In the genomic region with DNA sequence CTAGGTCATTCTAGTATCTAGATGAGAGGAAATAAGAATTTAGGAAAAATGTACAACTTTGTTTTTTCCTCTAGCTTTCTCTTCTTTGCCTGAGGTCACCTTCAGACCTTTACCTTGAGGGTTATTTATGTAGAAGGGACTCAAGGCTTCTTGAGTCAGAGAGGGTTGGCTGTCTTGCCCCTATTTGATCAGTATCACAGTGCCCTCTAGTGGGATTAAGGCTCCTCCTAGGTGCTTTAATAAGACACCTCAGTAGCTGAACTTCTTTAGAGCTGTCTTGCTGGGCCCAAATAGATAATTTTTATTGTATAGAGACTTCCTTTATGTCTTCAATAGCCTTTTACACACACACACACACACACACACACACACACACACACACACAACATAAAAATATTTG, we compare ENCODE assay signal across 8 mouse cellular contexts. TPM values are rescaled to one million over a fixed set of nuclear protein-coding genes. Genes with fewer than 3 reads are reported as not detected.
DNase-seq lines count a peak whose midpoint lies in the region; TF ChIP-seq lines count a peak whose summit lies in the region.

No protein-coding gene starts in this region.

- peak; percentile 57 for TF ChIP-seq CTCF in cortical plate, adult 2 months (IDR thresholded peaks at IDR 0.05; ENCODE audit: extremely low read depth, insufficient read depth, low read length)

- intact Hi-C loops in left cerebral cortex, postnatal 25 days (cut with DNase I) = loop anchor here (1.0 to 10.0 kb wide), 3 partner anchors 124 to 306 kb away; no protein-coding TSS in a partner anchor

- H3K4me3 ChIP-seq in cortical plate, adult 2 months (ENCODE audit: insufficient read depth, low read length) = no peak overlapping the region

- no peaks in the 10 kb centered on the region for H3K4me1 ChIP-seq in cortical plate, adult 2 months (ENCODE audit: control insufficient read depth, insufficient read depth, low read length)

- peak; percentile 41 to 57 for DNase-seq in cerebellum, adult 18-20 months
- no peak for DNase-seq in cerebellum, adult 11-12 months
- DNase-seq in left cerebral cortex, postnatal 25 days (ENCODE audit: low spot score in 2 of 2) = peak; percentile 34 to 68
- no peak for DNase-seq in left cerebral cortex, adult 11 months (ENCODE audit: low spot score)
- peak; percentile 82 for DNase-seq in ES-CJ7 (ENCODE audit: low read depth, low spot score)
- DNase-seq in lung, postnatal 14 days = peak; percentile 67
- no peak for DNase-seq in right cerebral cortex, postnatal 25 days

- TF ChIP-seq POLR2A in cortical plate, adult 2 months (IDR thresholded peaks at IDR 0.05; ENCODE audit: extremely low read depth, insufficient read depth, low read length) = no peak

- H3K27ac ChIP-seq in cortical plate, adult 2 months (ENCODE audit: insufficient read depth, low read length) = no peak overlapping the region

RNA-seq across cellular contexts. Expression of a gene that starts 8.2 kb away (rescaled TPM):
- total RNA-seq in left cerebral cortex, postnatal 25 days (2021) = 10 to 100 TPM; 32.4 to 34.8 TPM
- 14.5 and 15.9 TPM in 2 replicates for polyA plus RNA-seq in cortical plate, adult 2 months (2012; rRNA removed)

RNA-seq across cellular contexts. Expression of a gene that starts 15.2 kb away (rescaled TPM):
- total RNA-seq in left cerebral cortex, postnatal 25 days (2021) = 10 to 100 TPM; 34.0 to 35.0 TPM
- polyA plus RNA-seq in cortical plate, adult 2 months (2012; rRNA removed) = 27.0 and 27.4 TPM in 2 replicates

Comparison
In these comparisons a context has a peak if more than half of its experiments do, and no peak if none do; other contexts are left out.
1. DNase-seq: peak in cerebellum, adult 18-20 months (2 of 2), left cerebral cortex, postnatal 25 days (2 of 2), ES-CJ7 (single experiment) and lung, postnatal 14 days (single experiment); none in cerebellum, adult 11-12 months (single experiment), left cerebral cortex, adult 11 months (single experiment) and right cerebral cortex, postnatal 25 days (single experiment).